11 mouse cellular contexts compared by ENCODE assay signal in the genomic region with DNA sequence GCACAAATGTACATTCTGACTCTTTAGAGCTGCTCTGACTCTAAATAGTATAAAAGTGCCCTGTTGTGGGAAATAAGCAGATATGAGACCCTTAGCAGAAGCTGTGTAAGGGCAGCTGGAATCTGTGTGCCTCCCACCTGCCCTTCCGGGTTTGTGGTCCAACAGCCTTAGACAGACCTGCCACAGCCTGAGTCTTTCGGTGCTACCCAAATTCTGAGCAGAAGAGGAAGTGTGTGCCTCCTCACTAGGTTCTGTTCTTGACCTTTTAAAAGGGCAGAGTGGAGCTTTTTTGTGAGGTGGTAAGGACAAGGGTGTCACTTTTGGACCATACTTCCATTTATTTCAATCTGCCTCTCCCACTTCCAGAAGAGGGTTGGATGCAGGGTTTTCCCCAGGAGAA. TPM values are rescaled to one million over a fixed set of nuclear protein-coding genes. Genes with fewer than 3 reads are reported as not detected.
DNase-seq lines count a peak whose midpoint lies in the region; ATAC-seq lines count a peak whose summit lies in the region.
"Had no signal": no experiment of that assay in that cellular context is flagged by ENCODE, and none has a peak within 500 bp of the region (broad histone marks: within the 10 kb centered on the region; RNA-seq: fewer than 3 reads in every experiment).

No protein-coding gene starts in this region.

- no peaks in the 10 kb centered on the region for H3K36me3 ChIP-seq in heart, embryonic 15.5 days
- H3K36me3 ChIP-seq: intestine, embryonic 15.5 days had no signal

- H3K4me1 ChIP-seq in heart, embryonic 15.5 days (replicated peaks) = peaks cover 18% of the 10 kb centered on the region
- H3K4me1 ChIP-seq: intestine, embryonic 15.5 days had no signal

- H3K27ac ChIP-seq in heart, embryonic 15.5 days = peak overlapping the region; percentile 50
- H3K27ac ChIP-seq: intestine, embryonic 15.5 days had no signal

- 58% methylated on average over 2 of the region's 2 CpGs for WGBS in heart, embryonic 15.5 days

- ATAC-seq in heart, embryonic 15.5 days (replicated peaks; ENCODE audit: insufficient number of reproducible peaks, insufficient read depth, low FRiP score, low read depth) = no peak
- ATAC-seq in megakaryocyte, adult 5-6 weeks (ENCODE audit: poor library complexity, severe bottlenecking) = peak; percentile 62

- DNase-seq in heart, adult 9 months (ENCODE audit: low spot score in 2 of 2) = no peak
- peak; percentile 76 to 78 for DNase-seq in spleen, postnatal 36 days (ENCODE audit: low spot score in 2 of 2)
- DNase-seq in spleen, postnatal 4 days (ENCODE audit: low spot score in 2 of 2) = no peak
- DNase-seq in thymus, postnatal 4 days = peak; percentile 56
- no peak for DNase-seq in cerebellum, adult 9-11 months
- no peak for DNase-seq in layer of hippocampus, postnatal 25 days (ENCODE audit: extremely low spot score in 1 of 2, low spot score in 1 of 2)
- DNase-seq: cerebellum, adult 18-20 months had no signal

- H3K4me3 ChIP-seq in heart, embryonic 15.5 days = no peak overlapping the region
- H3K4me3 ChIP-seq: intestine, embryonic 15.5 days had no signal

- H3K9me3 ChIP-seq in heart, embryonic 15.5 days (replicated peaks) = no peaks in the 10 kb centered on the region
- H3K9me3 ChIP-seq: intestine, embryonic 15.5 days had no signal

- no peak overlapping the region for H3K4me2 ChIP-seq in heart, embryonic 15.5 days
- H3K4me2 ChIP-seq: intestine, embryonic 15.5 days; midbrain, embryonic 11.5 days had no signal

- H3K27me3 ChIP-seq in heart, embryonic 15.5 days = no peaks in the 10 kb centered on the region
- H3K27me3 ChIP-seq: intestine, embryonic 15.5 days had no signal

- no peak overlapping the region for H3K9ac ChIP-seq in heart, embryonic 15.5 days
- H3K9ac ChIP-seq: intestine, embryonic 15.5 days had no signal

RNA-seq across cellular contexts. Expression of gene Ifnar1, which starts 33.1 kb away (rescaled TPM):
- 32.7 and 43.0 TPM in 2 replicates for polyA plus RNA-seq in heart, embryonic 15.5 days (2015; fragmentation: Nextera tagmentation; extraction: Ambion mirVana)
- total RNA-seq in megakaryocyte, adult 5-6 weeks (2015) = 66.2 and 67.3 TPM in 2 replicates
- total RNA-seq in megakaryocyte, adult 5-6 weeks (2017) = 73.9 and 78.5 TPM in 2 replicates
- total RNA-seq in layer of hippocampus, postnatal 25 days (2021) = 10 to 100 TPM; 48.8 to 55.6 TPM

RNA-seq across cellular contexts. Expression of gene Il10rb, which starts 46.0 kb away (rescaled TPM):
- 57.9 and 58.9 TPM in 2 replicates for polyA plus RNA-seq in heart, embryonic 15.5 days (2015; fragmentation: Nextera tagmentation; extraction: Ambion mirVana)
- 66.6 and 68.3 TPM in 2 replicates for total RNA-seq in megakaryocyte, adult 5-6 weeks (2015)
- 63.3 and 64.6 TPM in 2 replicates for total RNA-seq in megakaryocyte, adult 5-6 weeks (2017)
- total RNA-seq in layer of hippocampus, postnatal 25 days (2021) = 10 to 100 TPM in 1 of 2 experiments, 1 to 10 TPM in 1; 9.7 to 11.2 TPM

Comparison
In these comparisons a context has a peak if more than half of its experiments do, and no peak if none do; other contexts are left out.
1. DNase-seq: peak in spleen, postnatal 36 days (2 of 2) and thymus, postnatal 4 days (single experiment); none in heart, adult 9 months (0 of 2), spleen, postnatal 4 days (0 of 2), cerebellum, adult 9-11 months (single experiment) and layer of hippocampus, postnatal 25 days (0 of 2).
2. RNA of gene Il10rb, which starts 46.0 kb away (total RNA-seq): 63.3 to 68.3 TPM in megakaryocyte, adult 5-6 weeks; 9.7 to 11.2 TPM in layer of hippocampus, postnatal 25 days; every median in the first group is over 4 times any median in the second.